Mouse (Mus musculus) hindbrain, embryonic 11.5 days (tissue): ENCODE measurements around the gene Impdh2. TPM values are rescaled to one million over a fixed set of nuclear protein-coding genes. Genes with fewer than 3 reads are reported as not detected.

Experiments used
- ATAC-seq: fragments of 200-750 bp; cut with Nextera tagmentation; 2 replicates; pipeline ENCODE4 v1.8.0; 2017; ENCODE audit warnings: mild to moderate bottlenecking, moderate TSS enrichment, moderate library complexity; ENCODE audit not compliant: low FRiP score
- DNase-seq: peaks from one replicate; pipeline ENCODE4 v3.0.0-alpha.2; 2015; ENCODE audit warnings: low spot score
- H3K27ac ChIP-seq: fragments of 300-500 bp; sonication (generic); 2 replicates; pipeline ENCODE4 v1.5.1; 2014; ENCODE audit warnings: mild to moderate bottlenecking, low read depth, low read length
- H3K27me3 ChIP-seq: fragments of 300-500 bp; sonication (generic); 2 replicates; pipeline ENCODE4 v1.6.1; 2014; ENCODE audit warnings: mild to moderate bottlenecking, low read length, moderate library complexity, mixed read lengths; ENCODE audit not compliant: control insufficient read depth, insufficient read depth
- H3K36me3 ChIP-seq: fragments of 300-500 bp; sonication (generic); 2 replicates; pipeline ENCODE4 v1.6.1; 2014; ENCODE audit warnings: mild to moderate bottlenecking, low read length, moderate library complexity, mixed read lengths; ENCODE audit not compliant: control insufficient read depth, insufficient read depth
- H3K4me1 ChIP-seq: fragments of 300-500 bp; sonication (generic); replicated peaks from 2 replicates; pipeline ENCODE4 v1.6.1; 2014; ENCODE audit warnings: low read length, mixed read lengths; ENCODE audit not compliant: control insufficient read depth, insufficient read depth
- H3K4me2 ChIP-seq: fragments of 300-500 bp; sonication (generic); replicated peaks from 2 replicates; pipeline ENCODE4 v1.6.1; 2014; ENCODE audit warnings: mild to moderate bottlenecking, low read depth, low read length
- H3K4me3 ChIP-seq: fragments of 300-500 bp; sonication (generic); 2 replicates; pipeline ENCODE4 v1.5.1; 2014; ENCODE audit warnings: low read depth, low read length
- H3K9ac ChIP-seq: fragments of 300-500 bp; sonication (generic); 2 replicates; pipeline ENCODE4 v1.6.1; 2014; ENCODE audit warnings: low read depth, low read length
- H3K9me3 ChIP-seq: fragments of 300-500 bp; sonication (generic); 2 replicates; pipeline ENCODE4 v1.6.1; 2016; ENCODE audit warnings: low read length; ENCODE audit not compliant: control insufficient read depth
- WGBS: fragments of 180-500 bp; shearing (Covaris S2); extraction: QIAGEN DNeasy Blood & Tissue Kit; methylation state at CpG from one replicate; pipeline ENCODE4 v1.1.7; 2014; 5-methylcytosine and 5-hydroxymethylcytosine counted together
- polyA plus RNA-seq: library from polyadenylated mRNA; unstranded; fragments of >200 nt; fragmentation: Nextera tagmentation; extraction: Ambion mirVana; gene quantifications from 2 replicates; pipeline ENCODE4 v1.2.1, GENCODE M21; 2014

Gene Impdh2
- polyA plus RNA-seq, 1 experiment from 2014 or later: 163 TPM

DNA sequence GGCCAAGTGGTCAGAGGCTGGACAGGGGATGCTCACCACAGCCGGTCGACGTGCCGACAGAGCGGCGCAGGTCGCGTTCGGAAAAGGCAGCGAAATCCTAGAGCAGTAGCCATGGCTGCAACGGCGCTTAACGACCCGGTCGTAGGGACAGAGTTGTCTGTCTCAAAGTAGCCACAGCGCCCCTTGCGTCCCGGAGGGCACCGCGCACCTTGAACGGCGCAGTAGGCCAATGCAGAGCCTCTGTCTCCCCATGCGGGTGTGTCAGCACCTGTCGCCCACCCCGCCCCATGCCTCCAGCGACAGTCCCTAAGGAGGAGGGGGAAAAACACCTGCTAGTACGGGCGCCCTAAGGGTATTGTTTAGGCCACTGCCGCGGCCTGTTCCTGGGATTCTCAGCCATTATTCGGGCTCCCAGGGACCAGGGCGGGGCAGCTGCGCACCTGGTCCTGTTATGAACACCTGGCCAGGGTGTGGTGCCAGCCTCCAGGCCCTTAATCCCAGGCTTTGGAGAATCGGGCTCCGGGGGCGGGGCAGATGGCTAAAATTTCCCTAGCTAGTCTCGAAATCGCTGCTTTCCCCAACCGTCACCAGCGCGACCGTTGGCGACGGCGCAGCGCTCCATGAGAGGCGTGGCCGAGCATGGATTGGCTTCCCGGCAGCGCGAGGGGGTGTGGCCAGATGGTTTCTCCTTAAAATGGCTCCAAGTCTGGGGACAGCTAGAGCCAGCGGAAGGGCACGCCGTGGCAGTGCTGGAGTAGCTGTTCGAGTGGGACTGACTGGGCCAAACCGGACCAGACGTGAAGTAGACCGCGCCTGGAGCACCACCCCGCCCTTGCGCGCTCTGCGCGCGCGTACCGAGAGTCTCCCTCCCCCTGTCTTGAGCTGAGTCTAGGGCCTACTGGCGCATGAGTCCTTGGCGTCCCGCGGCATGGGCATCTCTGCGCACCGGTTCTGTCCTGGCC, 7.0 kb downstream of the Impdh2 start, which contains the start of gene Ndufaf3:
Gene Ndufaf3, minus strand, starts transcription at position 620 of the 962 bp plus-strand sequence.
- H3K4me3 ChIP-seq: peak within 1 kb of the TSS; percentile 53
- peaks cover 6% of the 10 kb centered on the region for H3K36me3 ChIP-seq
- H3K4me1 ChIP-seq: peaks cover 16% of the 10 kb centered on the region
- under 1% methylated on average over 70 of the region's 73 CpGs for WGBS
- H3K27ac ChIP-seq: peak within 1 kb of the TSS; percentile 88
- H3K4me2 ChIP-seq: peak within 1 kb of the TSS; percentile 93
- H3K27me3 ChIP-seq: no peaks in the 10 kb centered on the region
- DNase-seq (peak; percentile 96), ATAC-seq (peak; percentile 84)
- peak within 1 kb of the TSS; percentile 74 for H3K9ac ChIP-seq
- H3K9me3 ChIP-seq: no peaks in the 10 kb centered on the region

DNA sequence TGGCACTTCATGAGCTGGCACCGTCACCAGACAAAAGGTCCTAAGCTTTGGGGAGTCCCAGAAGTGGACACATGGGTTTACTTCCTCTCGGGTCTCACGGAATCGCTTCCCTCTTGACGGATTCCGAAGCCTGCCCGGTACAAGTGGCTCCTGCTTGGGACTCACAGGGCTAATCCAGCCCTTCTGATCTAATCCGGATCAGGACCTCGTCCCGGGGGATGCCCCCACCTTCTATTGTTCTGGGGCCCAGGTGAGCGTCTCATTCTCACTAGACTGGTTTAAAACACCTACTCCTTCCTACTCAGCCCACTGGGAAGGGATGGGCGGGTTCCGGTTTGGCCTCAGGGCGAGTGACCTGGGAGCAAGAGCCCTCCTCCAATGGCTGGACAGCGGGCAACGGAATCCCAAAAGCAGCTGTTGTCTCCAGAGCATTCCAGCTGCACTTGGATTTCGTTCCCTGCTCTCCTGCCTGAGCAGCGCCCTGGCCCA, 7.9 kb downstream of the Impdh2 start:
- Histone ChIP-seq H3K36me3 (peaks cover 15% of the 10 kb centered on the region), H3K9ac (peak overlapping the region; percentile 74), H3K27ac (peak overlapping the region; percentile 88), H3K4me1 (peaks cover 16% of the 10 kb centered on the region), H3K27me3 (no peaks in the 10 kb centered on the region), H3K9me3 (no peaks in the 10 kb centered on the region), H3K4me3 (peak overlapping the region; percentile 53), H3K4me2 (peak overlapping the region; percentile 93)
- ATAC-seq (no peak), DNase-seq (no peak)
- 11% methylated on average over 18 of the region's 18 CpGs for WGBS

DNA sequence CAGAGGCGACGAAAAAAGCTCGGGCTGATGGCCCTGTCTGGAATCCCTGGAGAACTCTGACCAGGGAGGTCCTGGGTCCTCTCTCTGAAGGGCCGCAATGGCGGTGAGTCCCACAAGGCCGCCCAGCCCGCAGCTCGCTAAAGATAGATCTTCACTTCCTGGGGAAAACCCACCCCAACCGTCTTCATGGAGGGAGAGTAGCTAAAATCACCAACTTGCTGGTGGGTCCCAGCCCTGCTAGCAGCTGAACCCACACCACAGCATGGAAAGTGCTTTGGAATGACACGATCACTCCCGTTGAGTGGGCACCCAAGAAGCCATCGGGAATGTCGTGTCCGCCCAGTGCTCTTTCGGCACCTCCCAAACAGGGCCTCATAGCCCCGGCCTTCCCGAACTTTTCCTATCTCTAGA, 8.4 kb downstream of the Impdh2 start:
- H3K4me1 ChIP-seq: peaks cover 16% of the 10 kb centered on the region
- H3K27ac ChIP-seq: no peak overlapping the region
- H3K4me2 ChIP-seq: peak overlapping the region; percentile 93; the same call in 1 of the 2 replicates
- H3K9ac ChIP-seq: no peak overlapping the region
- 78% methylated on average over 17 of the region's 17 CpGs for WGBS
- no peak overlapping the region for H3K4me3 ChIP-seq
- H3K27me3 ChIP-seq: no peaks in the 10 kb centered on the region
- no peak for ATAC-seq
- no peak for DNase-seq
- no peaks in the 10 kb centered on the region for H3K9me3 ChIP-seq
- H3K36me3 ChIP-seq: peaks cover 17% of the 10 kb centered on the region

DNA sequence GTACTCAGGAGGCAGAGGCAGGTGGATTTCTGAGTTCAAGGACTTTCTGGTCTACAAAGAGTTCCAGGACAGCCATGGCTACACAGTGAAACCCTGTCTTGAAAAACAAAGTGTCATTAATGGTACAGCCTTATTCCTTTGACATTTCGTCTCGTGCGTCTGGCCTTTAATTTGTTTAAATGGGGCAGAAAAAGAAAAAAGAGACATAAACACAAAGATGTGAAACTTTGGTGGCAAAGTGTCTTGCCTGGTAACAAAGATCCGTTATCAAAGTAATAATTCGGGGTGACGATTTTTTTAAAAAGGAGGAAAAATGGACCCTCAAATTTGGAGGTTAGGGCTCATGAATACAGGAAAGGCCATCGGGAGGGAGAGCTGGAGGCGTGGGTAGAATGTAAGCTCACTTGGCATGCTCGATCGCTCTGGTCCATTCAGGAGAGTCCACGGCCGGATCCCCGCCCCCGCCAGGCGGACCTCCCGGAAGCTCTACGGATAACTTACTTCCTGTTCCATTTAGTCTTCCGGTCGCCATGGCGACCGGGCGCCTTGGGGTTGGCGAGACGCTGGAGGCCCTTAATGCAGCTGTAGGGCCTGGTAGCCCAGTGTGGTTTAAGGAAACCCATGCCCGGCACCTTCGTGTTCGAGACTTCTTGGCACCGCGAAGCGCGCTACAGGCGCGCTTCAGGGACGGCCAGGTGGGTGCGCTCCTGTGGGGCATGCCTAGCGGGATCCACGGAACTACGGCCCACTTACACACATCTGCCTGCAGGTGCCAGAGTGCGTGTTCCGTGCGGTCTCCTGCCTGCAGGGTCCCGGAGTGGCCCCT, 9.5 kb downstream of the Impdh2 start, which contains the start of gene Dalrd3:
Gene Dalrd3, plus strand, starts transcription at position 506 of the 826 bp plus-strand sequence.
- peak within 1 kb of the TSS; percentile 68 for H3K9ac ChIP-seq
- WGBS: 7% methylated on average over 42 of the region's 42 CpGs
- peaks cover 12% of the 10 kb centered on the region for H3K36me3 ChIP-seq
- no peaks in the 10 kb centered on the region for H3K9me3 ChIP-seq
- DNase-seq (peak; percentile 94), ATAC-seq (peak; percentile 75)
- H3K4me2 ChIP-seq: peak within 1 kb of the TSS; percentile 95
- peak within 1 kb of the TSS; percentile 62; the same call in 1 of the 2 replicates for H3K27ac ChIP-seq
- peak within 1 kb of the TSS; percentile 56 for H3K4me3 ChIP-seq
- H3K4me1 ChIP-seq: peaks cover 16% of the 10 kb centered on the region
- no peaks in the 10 kb centered on the region for H3K27me3 ChIP-seq

DNA sequence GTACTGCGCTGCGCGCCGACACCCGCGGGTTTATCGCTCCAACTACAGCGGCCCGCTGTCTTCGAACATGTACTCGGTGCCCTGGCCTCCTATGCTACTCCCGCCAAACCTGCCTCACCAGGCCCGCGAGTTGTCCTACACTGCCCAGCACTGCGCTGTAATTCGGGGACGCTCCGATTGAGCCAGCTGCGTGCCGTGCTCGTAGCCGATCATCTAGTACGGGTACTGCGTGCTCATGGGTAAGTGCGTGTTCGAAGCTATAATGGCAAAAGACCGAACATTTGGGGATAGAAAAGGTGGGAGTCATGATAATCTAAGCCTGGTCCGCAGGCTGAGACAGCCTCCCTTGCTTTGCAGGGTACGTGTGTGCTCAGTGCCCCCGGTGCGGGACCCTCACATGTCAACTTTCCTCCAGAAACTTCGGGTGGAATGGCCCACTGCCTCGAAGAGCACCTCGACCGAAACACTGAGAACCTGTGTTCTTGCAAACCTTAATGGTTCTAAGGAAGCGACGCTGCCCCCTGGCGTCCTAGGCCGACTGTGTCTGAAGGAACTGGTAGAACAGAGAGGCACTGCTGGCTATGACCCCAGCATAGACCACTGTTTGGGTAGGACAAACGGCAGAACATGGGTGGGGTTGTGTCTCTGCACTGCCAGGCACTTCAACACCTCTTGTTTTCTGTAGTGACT, 10.3 kb downstream of the Impdh2 start:
- 2% methylated on average over 40 of the region's 40 CpGs for WGBS
- H3K27ac ChIP-seq: peak overlapping the region; percentile 62; the same call in 1 of the 2 replicates
- no peaks in the 10 kb centered on the region for H3K27me3 ChIP-seq
- H3K4me2 ChIP-seq: peak overlapping the region; percentile 95
- DNase-seq (peak; percentile 85), ATAC-seq (no peak)
- no peaks in the 10 kb centered on the region for H3K9me3 ChIP-seq
- H3K4me3 ChIP-seq: peak overlapping the region; percentile 56
- H3K36me3 ChIP-seq: peaks cover 13% of the 10 kb centered on the region
- H3K9ac ChIP-seq: peak overlapping the region; percentile 68
- peaks cover 16% of the 10 kb centered on the region for H3K4me1 ChIP-seq

DNA sequence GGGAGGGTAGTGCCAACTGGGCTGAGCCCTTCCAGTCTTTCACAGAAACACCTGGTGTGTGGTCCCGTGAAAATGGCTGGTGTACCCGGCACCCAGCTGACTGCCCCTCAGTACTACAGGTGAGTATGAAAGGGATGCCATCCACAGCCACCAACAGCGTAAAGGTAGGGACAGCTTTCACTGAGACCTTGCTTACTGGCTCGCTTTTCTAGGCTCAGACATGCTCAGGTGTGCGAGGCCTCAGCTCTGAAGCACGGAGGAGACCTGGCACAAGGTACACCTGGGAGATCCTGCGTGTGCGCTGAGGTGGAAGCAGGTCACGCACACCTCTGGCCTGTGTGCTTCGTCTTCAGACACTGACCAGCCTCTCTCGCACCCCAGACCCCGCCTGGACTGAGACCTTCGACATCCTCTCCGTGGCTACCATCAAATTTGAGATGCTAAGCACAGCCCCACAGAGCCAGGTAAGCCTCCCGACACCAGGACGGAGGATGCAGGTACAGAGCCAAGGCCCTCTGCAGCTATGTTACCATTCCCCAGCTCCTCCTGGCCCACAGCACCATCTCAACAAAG, 11.4 kb downstream of the Impdh2 start:
- DNase-seq: no peak
- no peaks in the 10 kb centered on the region for H3K27me3 ChIP-seq
- H3K9ac ChIP-seq: no peak overlapping the region
- H3K4me1 ChIP-seq: peaks cover 11% of the 10 kb centered on the region
- H3K9me3 ChIP-seq: no peaks in the 10 kb centered on the region
- no peak overlapping the region for H3K4me2 ChIP-seq
- no peak overlapping the region for H3K27ac ChIP-seq
- WGBS: 96% methylated on average over 16 of the region's 16 CpGs
- no peak overlapping the region; the same call in 1 of the 2 replicates for H3K4me3 ChIP-seq
- H3K36me3 ChIP-seq: peaks cover 16% of the 10 kb centered on the region
- no peak for ATAC-seq

DNA sequence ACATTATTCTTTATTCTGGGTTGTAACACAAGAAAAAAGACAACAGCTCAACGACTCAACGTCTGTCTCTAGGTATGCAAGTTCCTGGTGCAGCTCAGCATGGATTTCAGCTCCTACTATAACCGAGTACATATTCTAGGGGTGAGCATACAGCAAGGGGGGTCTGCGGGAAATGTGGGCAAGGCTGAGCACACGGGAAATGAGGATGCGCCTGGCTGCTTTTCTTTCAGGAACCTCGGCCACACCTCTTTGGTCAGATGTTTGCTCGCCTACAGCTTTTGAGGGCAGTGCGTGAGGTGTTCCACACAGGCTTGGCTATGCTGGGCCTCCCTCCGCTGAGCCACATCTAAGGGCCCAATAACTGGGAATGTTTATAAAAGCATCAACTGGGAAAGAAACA, 12.2 kb downstream of the Impdh2 start:
- Histone ChIP-seq H3K9ac (no peak overlapping the region), H3K36me3 (peaks cover 16% of the 10 kb centered on the region), H3K27ac (no peak overlapping the region), H3K27me3 (no peaks in the 10 kb centered on the region), H3K4me1 (peaks cover 17% of the 10 kb centered on the region), H3K4me3 (no peak overlapping the region), H3K4me2 (no peak overlapping the region), H3K9me3 (no peaks in the 10 kb centered on the region)
- ATAC-seq (no peak), DNase-seq (no peak)
- 91% methylated on average over 10 of the region's 10 CpGs for WGBS
